ENCODE assay signal across 8 mouse cellular contexts in the genomic region with DNA sequence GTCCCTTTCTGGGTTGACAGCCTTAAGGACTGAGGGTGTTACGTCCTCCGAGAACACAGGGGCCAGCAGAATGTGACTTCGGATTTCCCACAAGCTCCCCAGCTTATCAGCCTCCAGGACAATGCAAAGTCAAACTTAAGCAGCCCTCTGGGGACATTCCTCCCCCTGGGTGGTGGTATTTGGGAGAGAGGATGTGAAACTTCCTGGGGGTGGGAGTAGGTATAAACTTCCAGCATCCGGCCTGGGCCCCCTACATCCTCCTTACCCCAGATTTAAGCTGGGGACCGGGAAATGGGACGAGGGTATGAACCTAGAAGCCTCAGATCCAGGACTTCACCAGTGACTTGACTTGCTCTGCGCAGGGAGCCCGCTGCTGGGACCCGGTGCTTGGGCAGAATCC. TPM values are rescaled to one million over a fixed set of nuclear protein-coding genes. Genes with fewer than 3 reads are reported as not detected.
DNase-seq lines count a peak whose midpoint lies in the region; ATAC-seq and TF ChIP-seq lines count a peak whose summit lies in the region.

No protein-coding gene starts in this region.

- DNase-seq in heart, embryonic 10.5 days (ENCODE audit: low spot score), result peak; percentile 70
- DNase-seq in heart, postnatal 10 days, result no peak
- DNase-seq in induced T-regulatory cell, adult 2 months (ENCODE audit: low read depth), result peak; percentile 47
- DNase-seq in lung, postnatal 36 days, result peak; percentile 73
- no peak for DNase-seq in cerebellum, adult 8-10 months
- no peak for DNase-seq in Muller cell, postnatal 12 days (ENCODE audit: inconsistent ontology term)

- H3K36me3 ChIP-seq in heart, embryonic 10.5 days, result no peaks in the 10 kb centered on the region

- H3K27me3 ChIP-seq in heart, embryonic 10.5 days (ENCODE audit: insufficient read depth, poor library complexity, severe bottlenecking), result peaks cover 34% of the 10 kb centered on the region

- intact Hi-C loops in heart, postnatal 10 days (cut with DNase I), result loop anchor here (5.0 kb wide), 2 partner anchors 53 to 263 kb away; no protein-coding TSS in a partner anchor

- WGBS in heart, embryonic 10.5 days, result under 1% methylated on average over 9 of the region's 9 CpGs

- H3K9me3 ChIP-seq in heart, embryonic 10.5 days, result no peaks in the 10 kb centered on the region

- TF ChIP-seq POLR2A in cortical plate, adult 2 months (IDR thresholded peaks at IDR 0.05; ENCODE audit: extremely low read depth, insufficient read depth, low read length), result no peak

- peak overlapping the region; percentile 91 for H3K27ac ChIP-seq in heart, embryonic 10.5 days
- H3K27ac ChIP-seq in cortical plate, adult 2 months (ENCODE audit: insufficient read depth, low read length), result peak overlapping the region; percentile 63

- ATAC-seq in activated CD4-positive, CD25-positive, alpha-beta regulatory T cell, adult 4 months, result no peak

- H3K4me3 ChIP-seq in heart, embryonic 10.5 days, result peak overlapping the region; percentile 63
- H3K4me3 ChIP-seq in cortical plate, adult 2 months (ENCODE audit: insufficient read depth, low read length), result peak overlapping the region; percentile 17; the same call in 1 of the 2 replicates

- TF ChIP-seq CTCF in cortical plate, adult 2 months (IDR thresholded peaks at IDR 0.05; ENCODE audit: extremely low read depth, insufficient read depth, low read length), result no peak

- peaks cover 60% of the 10 kb centered on the region for H3K4me1 ChIP-seq in heart, embryonic 10.5 days
- H3K4me1 ChIP-seq in cortical plate, adult 2 months (ENCODE audit: control insufficient read depth, insufficient read depth, low read length), result peaks cover 3% of the 10 kb centered on the region; the same call in 1 of the 2 replicates

RNA-seq across cellular contexts. Expression of a gene that starts 4.6 kb away (rescaled TPM):
- polyA plus RNA-seq in heart, embryonic 10.5 days (2016; fragmentation: Nextera tagmentation; extraction: Ambion mirVana), result 34.6 and 67.0 TPM in 2 replicates
- 100 to 1,000 TPM; 147 to 156 TPM for total RNA-seq in heart, postnatal 10 days (2021)
- 26.2 and 27.4 TPM in 2 replicates for polyA plus RNA-seq in cortical plate, adult 2 months (2012; rRNA removed)
- polyA plus RNA-seq in activated CD4-positive, CD25-positive, alpha-beta regulatory T cell, adult 4 months (2017; shearing (Covaris generic)), result under 1 TPM in 1 of 2 experiments, not detected in 1; 0.16 TPM

RNA-seq across cellular contexts. Expression of a gene that starts 16.3 kb away (rescaled TPM):
- 53.6 and 55.8 TPM in 2 replicates for polyA plus RNA-seq in heart, embryonic 10.5 days (2016; fragmentation: Nextera tagmentation; extraction: Ambion mirVana)
- 10 to 100 TPM; 18.1 TPM for total RNA-seq in heart, postnatal 10 days (2021)
- 29.5 and 30.3 TPM in 2 replicates for polyA plus RNA-seq in cortical plate, adult 2 months (2012; rRNA removed)
- 1 to 10 TPM; 3.2 to 7.9 TPM for polyA plus RNA-seq in activated CD4-positive, CD25-positive, alpha-beta regulatory T cell, adult 4 months (2017; shearing (Covaris generic))

RNA-seq across cellular contexts. Expression of a gene that starts 16.3 kb away (rescaled TPM):
- 0.07 and 0.18 TPM in 2 replicates for polyA plus RNA-seq in heart, embryonic 10.5 days (2016; fragmentation: Nextera tagmentation; extraction: Ambion mirVana)
- under 1 TPM; 0.10 to 0.12 TPM for total RNA-seq in heart, postnatal 10 days (2021)
- polyA plus RNA-seq in cortical plate, adult 2 months (2012; rRNA removed), result 0.10 and 0.19 TPM in 2 replicates
- polyA plus RNA-seq in activated CD4-positive, CD25-positive, alpha-beta regulatory T cell, adult 4 months (2017; shearing (Covaris generic)), result not detected

RNA-seq across cellular contexts. Expression of a gene that starts 22.6 kb away (rescaled TPM):
- polyA plus RNA-seq in heart, embryonic 10.5 days (2016; fragmentation: Nextera tagmentation; extraction: Ambion mirVana), result 0.50 TPM in 1 of 2 replicates, not detected in the other
- 10 to 100 TPM; 15.5 to 21.3 TPM for total RNA-seq in heart, postnatal 10 days (2021)
- 24.7 and 30.5 TPM in 2 replicates for polyA plus RNA-seq in cortical plate, adult 2 months (2012; rRNA removed)
- not detected for polyA plus RNA-seq in activated CD4-positive, CD25-positive, alpha-beta regulatory T cell, adult 4 months (2017; shearing (Covaris generic))

RNA-seq across cellular contexts. Expression of a gene that starts 28.1 kb away (rescaled TPM):
- polyA plus RNA-seq in heart, embryonic 10.5 days (2016; fragmentation: Nextera tagmentation; extraction: Ambion mirVana), result 0.21 TPM in 1 of 2 replicates, not detected in the other
- not detected for total RNA-seq in heart, postnatal 10 days (2021)
- 0.15 and 0.35 TPM in 2 replicates for polyA plus RNA-seq in cortical plate, adult 2 months (2012; rRNA removed)
- not detected for polyA plus RNA-seq in activated CD4-positive, CD25-positive, alpha-beta regulatory T cell, adult 4 months (2017; shearing (Covaris generic))

Comparison
In these comparisons a context has a peak if more than half of its experiments do, and no peak if none do; other contexts are left out.
1. DNase-seq: peak in heart, embryonic 10.5 days (single experiment), induced T-regulatory cell, adult 2 months (single experiment) and lung, postnatal 36 days (single experiment); none in heart, postnatal 10 days (0 of 2), cerebellum, adult 8-10 months (single experiment) and Muller cell, postnatal 12 days (single experiment).
2. RNA of a gene that starts 4.6 kb away (polyA plus RNA-seq): 34.6 to 67.0 TPM in heart, embryonic 10.5 days and 26.2 to 27.4 TPM in cortical plate, adult 2 months; 0.16 TPM in activated CD4-positive, CD25-positive, alpha-beta regulatory T cell, adult 4 months; every median in the first group is over 10 times any median in the second.